Mouse (Mus musculus) layer of hippocampus, adult 9-10 months (tissue): ENCODE data around the gene Olfr643.

ENCODE experiments used
- DNase-seq: peaks from one replicate; pipeline ENCODE4 v3.0.0; 2022; ENCODE audit warnings: low spot score

Olfr643 gene

DNA sequence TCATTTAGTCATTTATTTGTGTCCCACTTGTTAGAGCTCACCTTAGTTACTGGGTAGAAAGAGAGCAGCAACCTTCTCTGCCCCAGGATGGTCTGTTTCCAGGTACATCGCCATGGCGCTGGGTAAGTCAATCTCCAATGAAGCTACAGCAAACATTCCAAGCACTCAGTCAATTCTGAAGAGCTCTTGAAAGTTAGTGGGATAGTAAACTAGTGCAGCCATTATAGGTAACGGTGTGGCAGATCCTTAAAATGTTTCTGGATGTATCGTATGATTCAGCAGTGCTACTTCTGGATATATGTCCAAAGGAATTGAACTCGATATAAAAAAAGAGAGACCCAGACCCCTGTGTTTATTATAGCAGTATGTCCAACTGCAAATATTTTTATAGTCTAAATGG, at the start of gene Olfr643:
Gene Olfr643 (minus strand): TSS at position 101 of the 400 bp plus-strand sequence.
- DNase-seq: no peak

DNA sequence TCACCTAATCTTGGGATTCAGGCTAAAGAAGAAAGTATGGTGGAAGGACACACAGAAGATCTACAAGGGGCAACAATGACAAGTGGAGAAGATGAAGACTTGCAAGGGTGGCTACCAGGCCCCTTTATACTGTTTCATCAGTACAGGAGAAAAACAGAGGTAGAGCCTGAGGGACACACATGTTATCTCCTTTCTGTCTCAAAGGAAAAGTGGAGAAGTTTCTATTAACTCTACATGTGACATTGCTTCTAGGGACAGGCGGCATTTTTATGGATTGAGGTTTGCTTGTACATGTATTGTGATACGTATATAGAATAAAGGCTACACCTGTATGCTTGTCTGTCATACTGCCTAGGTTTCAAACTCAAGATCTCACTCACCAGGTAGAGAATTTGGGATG, 46.1 kb upstream of the Olfr643 start, which contains the start of gene Olfr648:
Gene Olfr648 (minus strand): TSS at position 101 of the 400 bp plus-strand sequence.
- DNase-seq: no peak

GRCm38 (mm10) chr7:104179074-104179473, 41.9 kb upstream of the Olfr643 start:
- no peak for DNase-seq

DNA sequence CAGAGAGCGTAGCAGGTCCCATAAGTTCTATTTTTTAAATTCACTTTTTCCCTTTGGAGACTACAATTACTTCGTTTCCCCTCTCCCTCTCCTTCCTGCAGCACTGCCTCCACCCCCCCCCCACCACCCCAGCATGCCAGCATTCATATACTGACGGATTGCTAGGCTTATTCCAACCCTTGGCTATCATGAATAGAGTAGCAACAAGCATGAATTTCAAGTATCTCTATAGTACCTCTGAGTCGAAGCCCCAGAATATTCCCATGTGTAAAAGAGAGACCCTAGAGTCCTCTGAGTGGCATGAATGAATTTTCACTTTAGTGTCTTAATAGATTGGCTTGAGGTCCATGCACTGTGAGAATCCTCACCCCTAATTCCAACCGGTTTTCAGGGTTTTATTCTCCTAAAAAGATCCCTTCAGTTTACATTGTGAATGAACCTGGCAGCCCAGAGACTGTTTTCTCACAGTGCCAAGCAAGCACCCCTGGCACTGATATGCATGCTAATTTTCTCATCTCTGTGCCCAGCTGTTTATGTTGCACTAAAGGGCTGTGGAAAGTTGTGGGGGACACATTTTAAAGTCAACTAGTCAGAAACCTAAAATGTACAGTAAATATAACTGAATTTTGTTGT, 41.3 kb upstream of the Olfr643 start:
- DNase-seq: no peak

GRCm38 (mm10) chr7:104175085-104175484, 37.9 kb upstream of the Olfr643 start:
- no peak for DNase-seq

- DNase-seq: no peak
Measured at GRCm38 (mm10) chr7:104169634-104170204, 32.5 kb upstream of the Olfr643 start.

GRCm38 (mm10) chr7:104167105-104167504, 29.9 kb upstream of the Olfr643 start:
- DNase-seq: no peak

DNA sequence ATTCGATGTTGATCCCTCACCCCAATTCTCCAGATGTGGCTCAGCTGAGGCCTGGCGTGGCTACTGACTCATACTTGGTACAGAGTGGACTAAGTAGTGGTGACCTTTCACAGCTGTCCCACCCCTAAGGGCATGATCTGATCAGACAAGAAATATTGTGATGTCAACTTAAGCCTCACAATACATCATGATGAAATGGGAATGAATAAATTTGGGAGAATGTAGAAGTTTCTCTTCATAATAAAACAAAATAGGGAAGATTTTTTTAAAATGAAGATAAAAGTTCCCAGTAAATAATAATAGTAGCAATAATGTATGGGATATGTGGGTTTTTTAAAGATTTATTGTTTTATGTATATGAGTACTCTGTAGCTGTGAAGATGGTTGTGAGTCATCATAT, 13.3 kb upstream of the Olfr643 start, which contains the start of gene Ubqlnl:
Gene Ubqlnl (minus strand): TSS at position 101 of the 400 bp plus-strand sequence.
- DNase-seq: no peak

GRCm38 (mm10) chr7:104143179-104143578, 6.0 kb upstream of the Olfr643 start, which contains the start of gene Ubqln3:
Gene Ubqln3, minus strand, starts transcription at chr7:104143279.
- DNase-seq: no peak

DNA sequence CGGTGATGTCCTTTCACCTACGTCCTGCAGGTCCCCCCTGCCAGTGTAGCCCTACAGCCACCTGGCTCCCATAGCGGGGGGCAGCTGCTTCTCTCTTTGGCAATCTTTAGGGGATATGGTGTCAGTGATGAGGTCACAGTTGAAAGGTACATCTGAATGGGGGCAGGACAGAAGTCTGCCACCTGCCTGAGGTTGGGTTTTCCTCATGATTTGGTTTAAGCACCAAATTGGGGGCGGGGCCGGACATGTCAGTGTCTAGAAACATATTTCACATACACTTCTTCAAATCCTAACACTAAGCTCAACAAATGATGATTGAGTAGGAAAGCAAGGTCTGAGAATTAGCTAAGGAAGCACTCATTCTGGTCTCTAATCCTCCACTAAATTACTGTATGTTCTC, 7.5 kb downstream of the Olfr643 start, which contains the start of gene Ubqln5:
Gene Ubqln5 (minus strand): TSS at position 101 of the 400 bp plus-strand sequence.
- DNase-seq: no peak

DNA sequence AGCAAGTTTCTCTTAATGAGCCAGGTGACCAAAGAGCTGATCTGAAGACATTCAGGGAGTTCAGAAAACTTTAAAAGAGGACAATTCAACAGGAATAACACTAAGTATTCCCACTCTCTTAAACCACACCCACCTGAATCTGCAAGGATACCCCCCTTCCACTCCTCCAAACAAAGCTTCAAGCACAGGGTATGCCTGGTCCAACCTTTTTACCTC, 32.5 kb downstream of the Olfr643 start, which contains the start of gene Olfr646:
Gene Olfr646 (plus strand): TSS at position 117 of the 216 bp plus-strand sequence.
- no peak for DNase-seq

DNA sequence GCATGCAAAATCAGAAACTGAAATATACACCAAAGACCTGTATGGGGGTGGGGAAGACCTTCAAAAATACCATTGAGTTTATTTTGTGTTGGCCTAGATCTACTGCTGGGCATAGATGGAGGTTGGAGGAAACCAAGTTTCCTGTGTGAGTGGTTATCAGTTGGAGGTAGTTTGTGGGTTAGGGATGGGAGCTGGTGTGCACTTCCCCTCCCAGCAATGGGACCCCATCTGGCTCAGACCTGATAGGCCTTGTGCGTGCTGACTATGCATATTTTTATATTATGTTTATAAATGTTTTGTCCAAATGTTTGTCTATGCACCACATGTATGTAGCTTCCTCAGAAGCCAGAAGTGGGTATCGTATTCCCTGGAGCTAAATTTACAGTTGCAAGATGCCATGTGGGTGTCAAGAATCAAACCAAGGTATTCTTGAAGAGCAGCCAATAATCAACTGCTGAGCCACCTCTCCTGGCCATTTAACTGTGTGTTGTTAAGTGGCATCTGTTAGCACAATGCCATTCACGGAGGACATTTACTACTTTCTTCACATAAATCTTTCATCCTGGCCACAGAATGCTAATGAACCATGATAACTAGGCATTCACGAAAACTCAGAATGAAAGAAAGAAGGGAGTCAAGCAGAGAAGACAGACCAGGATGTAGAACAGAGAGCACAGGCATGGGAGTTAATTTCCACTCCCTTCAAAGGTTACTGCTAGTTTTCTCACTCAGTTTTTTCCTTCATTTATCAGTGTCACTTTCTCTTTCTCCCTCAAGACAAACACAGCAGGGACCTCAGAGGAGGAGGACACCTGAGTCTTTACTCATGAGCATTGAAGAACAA, 33.1 kb downstream of the Olfr643 start:
- DNase-seq: no peak

DNA sequence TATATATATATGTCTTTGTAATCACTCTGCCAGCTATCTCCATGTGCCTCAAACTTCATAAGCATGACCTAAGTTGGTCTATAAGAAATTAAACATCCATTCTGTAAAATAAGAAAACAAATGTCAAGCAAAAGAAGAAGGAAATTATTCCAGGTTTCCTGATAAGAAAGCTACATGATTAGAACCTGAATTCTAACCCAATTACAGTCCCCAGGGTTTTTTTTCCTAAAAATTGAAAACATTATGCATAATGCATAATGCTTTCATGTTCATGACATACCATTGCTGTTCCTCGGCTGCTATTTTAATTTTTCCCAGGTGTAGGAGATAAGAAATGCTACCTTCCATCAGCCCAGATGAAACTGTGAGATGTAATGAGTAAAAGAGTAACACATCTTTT, 51.8 kb downstream of the Olfr643 start, which contains the start of gene Olfr645:
Gene Olfr645 (minus strand): TSS at position 101 of the 400 bp plus-strand sequence.
- no peak for DNase-seq

- no peak for DNase-seq
Measured at GRCm38 (mm10) chr7:104071769-104072168, 65.4 kb downstream of the Olfr643 start, which contains the start of gene Olfr644. Gene Olfr644, minus strand, starts transcription at chr7:104071869.

DNA sequence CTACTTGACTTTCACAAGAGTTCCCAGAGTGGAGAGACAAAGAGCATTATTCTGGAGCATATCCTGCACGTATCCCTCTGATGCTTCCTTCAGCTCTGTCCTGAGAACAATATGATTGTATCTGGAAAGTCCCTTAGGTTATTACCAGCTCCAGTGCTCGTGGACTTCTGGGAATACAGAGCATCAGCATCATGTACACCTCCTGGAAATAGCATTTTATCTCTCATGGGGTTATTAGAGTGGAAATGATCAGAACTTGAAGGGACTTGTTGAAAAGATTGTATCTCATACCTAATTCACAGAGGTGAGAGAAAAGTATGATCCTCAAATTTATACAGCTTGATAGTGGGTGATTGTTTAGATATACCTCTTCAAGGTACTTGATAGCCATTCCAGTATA, 75.9 kb downstream of the Olfr643 start, which contains the start of gene 4930516K23Rik:
Gene 4930516K23Rik (minus strand): TSS at position 101 of the 400 bp plus-strand sequence.
- DNase-seq: no peak

DNA sequence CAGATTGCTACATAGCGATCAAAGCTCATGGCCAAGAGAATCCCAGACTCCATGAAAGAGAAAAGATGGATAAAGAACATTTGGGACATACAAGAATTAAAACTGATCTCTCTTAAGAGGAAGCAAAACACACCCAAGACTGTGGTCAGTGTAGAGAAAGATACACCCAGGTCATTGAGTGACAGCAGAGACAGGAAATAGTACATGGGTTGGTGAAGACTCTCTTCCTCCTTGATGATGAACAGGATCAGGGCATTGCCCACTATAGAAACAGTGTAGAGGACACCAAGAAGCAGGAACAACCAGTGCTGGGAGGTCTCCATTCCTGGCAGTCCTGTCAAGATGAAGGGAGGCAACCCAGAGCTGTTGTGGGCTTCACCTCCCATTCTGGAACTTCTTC, 78.0 kb downstream of the Olfr643 start:
- DNase-seq: no peak

DNA sequence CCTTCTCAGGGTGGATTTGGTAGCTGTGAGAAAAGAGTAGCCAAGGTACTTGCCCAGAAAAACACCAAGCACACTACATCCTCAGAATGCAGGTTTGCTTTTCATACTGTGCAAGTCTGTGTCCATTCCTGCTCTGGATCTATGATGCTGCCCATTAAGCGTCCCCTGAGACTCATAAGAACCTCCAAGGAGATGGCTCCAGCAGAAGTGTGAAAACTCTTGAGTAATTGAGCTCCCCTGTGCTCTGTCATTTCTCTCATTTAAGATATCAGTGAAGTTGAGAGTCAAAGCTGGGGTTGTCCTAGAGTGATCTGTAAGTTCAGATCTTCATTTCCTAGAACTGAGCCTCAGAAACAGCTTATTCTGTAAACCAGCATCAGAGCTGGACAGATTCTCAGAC, 84.6 kb downstream of the Olfr643 start, which contains the start of gene Olfr642:
Gene Olfr642 (minus strand): TSS at position 101 of the 400 bp plus-strand sequence.
- DNase-seq: no peak

DNA sequence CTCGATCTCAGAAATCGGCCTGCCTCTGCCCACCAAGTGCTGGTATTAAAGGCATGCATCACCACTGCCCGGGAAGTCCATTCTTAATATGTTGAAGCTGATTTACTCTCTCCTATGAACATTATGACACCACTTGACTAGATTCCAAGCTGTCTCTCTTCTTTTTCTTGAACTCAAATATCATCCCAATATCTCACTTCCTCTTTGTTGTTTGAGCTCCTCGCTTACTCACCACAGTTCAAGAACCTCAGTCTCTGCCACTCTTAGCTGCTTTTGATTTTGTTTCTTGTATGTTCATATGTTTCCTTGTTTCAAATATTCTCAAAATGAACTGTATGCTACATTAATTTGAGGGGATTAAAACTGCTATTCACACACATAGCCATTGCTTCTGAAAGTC, 86.5 kb downstream of the Olfr643 start:
- no peak for DNase-seq

GRCm38 (mm10) chr7:104035145-104035544, 102.1 kb downstream of the Olfr643 start, which contains the start of gene Olfr641:
Gene Olfr641, plus strand, starts transcription at chr7:104035445.
- DNase-seq: no peak

DNA sequence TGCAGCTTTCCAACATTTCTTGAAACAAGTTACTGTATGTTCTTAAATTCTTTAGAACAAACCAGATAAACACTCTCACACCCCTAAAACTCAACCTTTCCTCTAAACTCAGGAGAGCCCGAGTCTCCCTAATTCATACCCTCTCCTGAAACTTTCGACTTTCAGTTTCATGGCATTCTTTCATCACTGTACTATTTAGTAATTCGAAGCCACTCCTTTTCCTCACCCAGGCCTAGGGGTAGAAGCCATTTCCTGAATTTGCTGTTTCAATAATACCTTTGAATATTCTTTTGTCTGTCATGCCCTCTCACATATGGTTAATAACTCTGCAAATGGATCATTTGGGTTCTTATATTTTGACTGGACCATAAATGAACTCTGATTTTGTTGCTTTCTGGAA, 110.2 kb downstream of the Olfr643 start:
- no peak for DNase-seq

- DNase-seq: no peak
Measured at GRCm38 (mm10) chr7:104025473-104025872, 111.7 kb downstream of the Olfr643 start, which contains the start of gene Olfr640. Gene Olfr640, minus strand, starts transcription at chr7:104025573.

GRCm38 (mm10) chr7:104021651-104022050, 115.6 kb downstream of the Olfr643 start:
- DNase-seq: no peak
